Mouse (Mus musculus): Measurements from ENCODE around the gene Zdhhc5.
"Not testable (repeated sequence)": the region's sequence is repeated elsewhere in the genome, so short reads cannot be mapped to it uniquely, and the experiment has no call there.

DNA sequence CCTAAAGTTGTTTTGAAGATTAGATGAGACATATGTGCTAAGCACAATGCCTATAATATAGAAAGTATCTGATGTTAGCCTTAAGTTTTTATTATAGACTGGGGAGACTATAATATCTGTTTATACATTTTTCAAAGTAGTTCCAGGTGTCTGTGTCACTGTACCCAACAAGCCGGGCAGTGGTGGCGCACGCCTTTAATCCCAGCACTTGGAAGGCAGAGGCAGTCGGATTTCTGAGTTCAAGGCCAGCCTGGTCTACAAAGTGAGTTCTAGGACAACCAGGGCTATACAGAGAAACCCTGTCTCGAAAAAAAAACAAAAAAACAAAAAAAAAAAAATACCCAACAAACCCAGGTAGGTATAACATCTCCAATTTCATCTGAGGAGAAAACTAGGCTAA, 13.2 kb upstream of the Zdhhc5 start:
- not testable (repeated sequence) for TF ChIP-seq CTCF (IDR thresholded peaks at IDR 0.05; ENCODE audit: control insufficient read depth, insufficient read depth, low read length); POLR2A (IDR thresholded peaks at IDR 0.05; ENCODE audit: borderline replicate concordance, control insufficient read depth, low read depth, low read length)
